Comparison of ENCODE assay signal across 15 mouse cellular contexts in genomic region chr9:53508053-53508452, GRCm38 (mm10). TPM values are rescaled to one million over a fixed set of nuclear protein-coding genes. Genes with fewer than 3 reads are reported as not detected.
DNase-seq lines count a peak whose midpoint lies in the region; ATAC-seq and TF ChIP-seq lines count a peak whose summit lies in the region.
"Had no signal": no experiment of that assay in that cellular context is flagged by ENCODE, and none has a peak within 500 bp of the region (broad histone marks: within the 10 kb centered on the region; RNA-seq: fewer than 3 reads in every experiment).

No protein-coding gene starts in this region.

- H3K27me3 ChIP-seq in liver, embryonic 14.5 days (ENCODE audit: control insufficient read depth, insufficient read depth, low read length), result no peaks in the 10 kb centered on the region
- no peaks in the 10 kb centered on the region for H3K27me3 ChIP-seq in liver, embryonic 11.5 days (replicated peaks; ENCODE audit: control insufficient read depth, insufficient read depth, low read length)
- no peaks in the 10 kb centered on the region for H3K27me3 ChIP-seq in myocyte (ENCODE audit: control insufficient read depth, insufficient read depth, insufficient read length)
- no peaks in the 10 kb centered on the region for H3K27me3 ChIP-seq in hindbrain, embryonic 10.5 days (ENCODE audit: insufficient read depth, poor library complexity, severe bottlenecking)
- H3K27me3 ChIP-seq: hindbrain, embryonic 15.5 days had no signal

- no peaks in the 10 kb centered on the region for H3K79me2 ChIP-seq in myocyte (ENCODE audit: control insufficient read depth, insufficient read depth)

- no peaks in the 10 kb centered on the region for H3K9me3 ChIP-seq in liver, embryonic 14.5 days (ENCODE audit: control insufficient read depth, low read length)
- no peaks in the 10 kb centered on the region for H3K9me3 ChIP-seq in liver, embryonic 11.5 days (ENCODE audit: control insufficient read depth, low read length)
- no peaks in the 10 kb centered on the region for H3K9me3 ChIP-seq in hindbrain, embryonic 10.5 days
- H3K9me3 ChIP-seq: hindbrain, embryonic 15.5 days had no signal

- 0 out of 4 replicates have a peak overlapping the region, but pooled peaks of 1 of the 2 experiments have one; percentile 13 for H3K4me3 ChIP-seq in liver, embryonic 14.5 days (ENCODE audit: insufficient read depth in 1 of 2, low read depth in 2 of 2, low read length in 2 of 2)
- no peak overlapping the region for H3K4me3 ChIP-seq in liver, embryonic 11.5 days (ENCODE audit: low read depth, low read length)
- H3K4me3 ChIP-seq in myocyte, result peak overlapping the region; percentile 23
- H3K4me3 ChIP-seq in hindbrain, embryonic 10.5 days, result no peak overlapping the region
- H3K4me3 ChIP-seq: hindbrain, embryonic 15.5 days had no signal

- 76% methylated on average over 7 of the region's 7 CpGs for WGBS in liver, embryonic 14.5 days (ENCODE audit: insufficient replicate concordance)
- 83% methylated on average over 7 of the region's 7 CpGs for WGBS in liver, embryonic 11.5 days
- WGBS in hindbrain, embryonic 10.5 days, result 88% methylated on average over 7 of the region's 7 CpGs

- TF ChIP-seq EP300 in liver, embryonic 14.5 days (IDR thresholded peaks at IDR 0.05; ENCODE audit: low read depth), result no peak

- no peaks in the 10 kb centered on the region for H3K36me3 ChIP-seq in liver, embryonic 14.5 days (replicated peaks; ENCODE audit: control insufficient read depth, insufficient read depth, low read depth)
- H3K36me3 ChIP-seq in liver, embryonic 11.5 days (ENCODE audit: control insufficient read depth, insufficient read depth, low read length), result peaks cover 10% of the 10 kb centered on the region; the same call in 1 of the 2 replicates
- peaks cover 12% of the 10 kb centered on the region for H3K36me3 ChIP-seq in myocyte (ENCODE audit: control insufficient read depth, insufficient read depth)
- peaks cover 63% of the 10 kb centered on the region for H3K36me3 ChIP-seq in hindbrain, embryonic 10.5 days

- peak; percentile 2 to 37 for DNase-seq in adrenal gland, adult (ENCODE audit: inconsistent age in 2 of 2, low spot score in 1 of 2)
- no peak for DNase-seq in adrenal gland, adult 18-20 months (ENCODE audit: low spot score in 2 of 2)
- peak in 2 of 3 experiments; percentile 1 to 2 for DNase-seq in liver, embryonic 14.5 days (ENCODE audit: low read depth in 3 of 3, low spot score in 3 of 3)
- no peak for DNase-seq in liver, embryonic 11.5 days (ENCODE audit: low spot score)
- peak; percentile 93 for DNase-seq in R1 (ENCODE audit: low read depth, low spot score)
- no peak for DNase-seq in hindbrain, embryonic 10.5 days (ENCODE audit: low spot score)
- DNase-seq: cerebellum, adult 9-10 months; gastrocnemius, postnatal 36 days; right cerebral cortex, postnatal 14 days; thymus, postnatal 14 days had no signal

- no peak overlapping the region for H3ac ChIP-seq in myocyte (ENCODE audit: control insufficient read depth, insufficient read length)

- no peaks in the 10 kb centered on the region for H3K4me1 ChIP-seq in liver, embryonic 14.5 days (replicated peaks; ENCODE audit: control insufficient read depth in 2 of 2, insufficient read depth in 2 of 2, low read length in 1 of 2)
- no peaks in the 10 kb centered on the region for H3K4me1 ChIP-seq in liver, embryonic 11.5 days (replicated peaks; ENCODE audit: control insufficient read depth, insufficient read depth, low read length)
- no peaks in the 10 kb centered on the region for H3K4me1 ChIP-seq in hindbrain, embryonic 10.5 days (replicated peaks)
- H3K4me1 ChIP-seq: hindbrain, embryonic 15.5 days had no signal

- no peak overlapping the region for H3K4me2 ChIP-seq in liver, embryonic 14.5 days (ENCODE audit: low read depth)
- no peak overlapping the region for H3K4me2 ChIP-seq in liver, embryonic 11.5 days
- H3K4me2 ChIP-seq in myocyte (ENCODE audit: low read depth), result no peak overlapping the region
- H3K4me2 ChIP-seq: hindbrain, embryonic 15.5 days; midbrain, embryonic 11.5 days had no signal

- no peak overlapping the region for H3K9ac ChIP-seq in liver, embryonic 14.5 days (replicated peaks)
- H3K9ac ChIP-seq in liver, embryonic 11.5 days (ENCODE audit: low read depth, low read length), result no peak overlapping the region
- H3K9ac ChIP-seq: hindbrain, embryonic 15.5 days had no signal

- TF ChIP-seq CTCF in liver, embryonic 14.5 days (IDR thresholded peaks at IDR 0.05; ENCODE audit: low read depth), result no peak

- TF ChIP-seq POLR2A in myocyte (IDR thresholded peaks at IDR 0.05; ENCODE audit: insufficient read length, low read depth), result no peak

- no peak overlapping the region for H3K27ac ChIP-seq in liver, embryonic 14.5 days
- H3K27ac ChIP-seq in liver, embryonic 11.5 days (ENCODE audit: low read depth, low read length), result no peak overlapping the region
- H3K27ac ChIP-seq in hindbrain, embryonic 10.5 days, result no peak overlapping the region
- H3K27ac ChIP-seq: hindbrain, embryonic 15.5 days had no signal

- no peak for ATAC-seq in liver, embryonic 14.5 days (ENCODE audit: insufficient read depth)
- ATAC-seq in liver, embryonic 11.5 days (replicated peaks; ENCODE audit: low FRiP score), result no peak
- ATAC-seq in monocyte, adult 5-6 weeks (replicated peaks; ENCODE audit: insufficient number of reproducible peaks, low FRiP score, low TSS enrichment, poor library complexity, severe bottlenecking), result no peak
- ATAC-seq: forebrain, embryonic 16.5 days had no signal

TF ChIP-seq in myocyte, 11 proteins besides CTCF, POLR2A, EP300 and RAD21:
- no peak for TF ChIP-seq E2F4 (IDR thresholded peaks at IDR 0.05; ENCODE audit: insufficient read depth)
- no peak for TF ChIP-seq USF1 (IDR thresholded peaks at IDR 0.05; ENCODE audit: low read depth)
- TF ChIP-seq TCF12 (IDR thresholded peaks at IDR 0.05; ENCODE audit: insufficient read depth, poor library complexity, severe bottlenecking), result no peak
- no peak for TF ChIP-seq MYOG (IDR thresholded peaks at IDR 0.05; ENCODE audit: control insufficient read depth in 1 of 3, insufficient read depth in 1 of 3, insufficient read length in 2 of 3, low read depth in 2 of 3)
- TF ChIP-seq TCF3 (IDR thresholded peaks at IDR 0.05; ENCODE audit: insufficient read length, low read depth), result no peak
- TF ChIP-seq MAX (IDR thresholded peaks at IDR 0.05; ENCODE audit: low read depth), result no peak
- TF ChIP-seq REST (IDR thresholded peaks at IDR 0.05; ENCODE audit: insufficient read depth, insufficient read length), result no peak
- no peak for TF ChIP-seq POLR2AphosphoS2 (IDR thresholded peaks at IDR 0.05; ENCODE audit: insufficient read length, low read depth)
- TF ChIP-seq SRF (IDR thresholded peaks at IDR 0.05; ENCODE audit: control insufficient read depth, insufficient read length, low read depth), result no peak
- TF ChIP-seq MYOD1 (IDR thresholded peaks at IDR 0.05; ENCODE audit: control insufficient read depth in 1 of 3, insufficient read length in 2 of 3, low read depth in 2 of 3), result no peak
- TF ChIP-seq CEBPB (IDR thresholded peaks at IDR 0.05; ENCODE audit: insufficient read depth, poor library complexity, severe bottlenecking), result no peak

RNA-seq across cellular contexts. Expression of gene Atm, which starts 28.5 kb away (rescaled TPM):
- 10 to 100 TPM in 1 of 2 experiments, 1 to 10 TPM in 1; 8.7 to 13.3 TPM for total RNA-seq in adrenal gland, adult 18-20 months (2021)
- polyA plus RNA-seq in liver, embryonic 14.5 days (2012; rRNA removed), result 2.7 and 3.7 TPM in 2 replicates
- polyA plus RNA-seq in liver, embryonic 14.5 days (2014; fragmentation: Nextera tagmentation; extraction: Ambion mirVana), result 3.5 and 4.0 TPM in 2 replicates
- 11.6 and 11.7 TPM in 2 replicates for polyA plus RNA-seq in liver, embryonic 11.5 days (2014; fragmentation: Nextera tagmentation; extraction: Ambion mirVana)
- polyA plus RNA-seq in myocyte (2012; fragmentation: generic; extraction: Trizol), result 1.6 TPM
- polyA plus RNA-seq in hindbrain, embryonic 10.5 days (2016; fragmentation: Nextera tagmentation; extraction: Ambion mirVana), result 12.6 and 17.7 TPM in 2 replicates
- total RNA-seq in monocyte, adult 5-6 weeks (2017), result 21.4 to 53.1 TPM (median 22.3 TPM) in 3 replicates

RNA-seq across cellular contexts. Expression of gene Npat, which starts 28.8 kb away (rescaled TPM):
- 1 to 10 TPM; 8.2 to 8.9 TPM for total RNA-seq in adrenal gland, adult 18-20 months (2021)
- 3.7 and 5.1 TPM in 2 replicates for polyA plus RNA-seq in liver, embryonic 14.5 days (2012; rRNA removed)
- 10.3 and 10.4 TPM in 2 replicates for polyA plus RNA-seq in liver, embryonic 14.5 days (2014; fragmentation: Nextera tagmentation; extraction: Ambion mirVana)
- polyA plus RNA-seq in liver, embryonic 11.5 days (2014; fragmentation: Nextera tagmentation; extraction: Ambion mirVana), result 19.9 and 20.7 TPM in 2 replicates
- polyA plus RNA-seq in myocyte (2012; fragmentation: generic; extraction: Trizol), result 1.8 TPM
- 13.6 and 19.1 TPM in 2 replicates for polyA plus RNA-seq in hindbrain, embryonic 10.5 days (2016; fragmentation: Nextera tagmentation; extraction: Ambion mirVana)
- 14.0 to 16.8 TPM (median 15.1 TPM) in 3 replicates for total RNA-seq in monocyte, adult 5-6 weeks (2017)

Comparison
In these comparisons a context has a peak if more than half of its experiments do, and no peak if none do; other contexts are left out.
1. DNase-seq: peak in adrenal gland, adult (2 of 2), liver, embryonic 14.5 days (2 of 3) and R1 (single experiment); none in adrenal gland, adult 18-20 months (0 of 2), liver, embryonic 11.5 days (single experiment) and hindbrain, embryonic 10.5 days (single experiment).